Mouse (Mus musculus): ENCODE measurements at regions not wholly inside any gene's neighbourhood (a gene's known extent, or its start where the extent isn't known, plus 50 kb on each side); places are given as distances from the start of the nearest gene placed in this dataset.
A peak's percentile ranks its signal among the peaks of the same experiment; 100 is the strongest.

- no peak for DNase-seq (ENCODE audit: low spot score)
Observed at GRCm38 (mm10) chr14:40758441-40758840, 134.6 kb downstream of the Sh2d4b start.

GRCm38 (mm10) chr14:40740541-40740940, 152.5 kb downstream of the Sh2d4b start:
- DNase-seq (ENCODE audit: low spot score) = no peak

GRCm38 (mm10) chr14:40731861-40732260, 161.2 kb downstream of the Sh2d4b start:
- peak; percentile 13 for DNase-seq (ENCODE audit: low spot score)

- no peak for DNase-seq (ENCODE audit: low spot score)
Observed at GRCm38 (mm10) chr14:40708981-40709531, 184.0 kb downstream of the Sh2d4b start.

GRCm38 (mm10) chr14:40707419-40707818, 185.6 kb downstream of the Sh2d4b start:
- no peak for DNase-seq (ENCODE audit: low spot score)

GRCm38 (mm10) chr14:40703451-40703850, 189.6 kb downstream of the Sh2d4b start:
- no peak for DNase-seq (ENCODE audit: low spot score)

GRCm38 (mm10) chr14:40681711-40682110, 211.4 kb downstream of the Sh2d4b start:
- DNase-seq (ENCODE audit: low spot score) = no peak

- no peak for DNase-seq (ENCODE audit: low spot score)
Observed at GRCm38 (mm10) chr14:40653558-40653957, 239.5 kb downstream of the Sh2d4b start.
